Mouse (Mus musculus) limb, embryonic 14.5 days (tissue): ENCODE results near the gene Sh3d19. TPM values are rescaled to one million over a fixed set of nuclear protein-coding genes. Genes with fewer than 3 reads are reported as not detected.

Experiments used
- ATAC-seq: fragments of 200-750 bp; cut with Nextera tagmentation; 2 replicates; pipeline ENCODE4 v1.8.0; 2017; ENCODE audit warnings: low read depth, moderate number of reproducible peaks, moderate TSS enrichment; ENCODE audit not compliant: low FRiP score
- DNase-seq: peaks from one replicate; pipeline ENCODE4 v3.0.0-alpha.2; 2015; ENCODE audit warnings: low spot score
- H3K27ac ChIP-seq: fragments of 300-500 bp; sonication (generic); replicated peaks from 2 replicates; pipeline ENCODE4 v1.5.1; 2014; ENCODE audit warnings: low read depth, mild to moderate bottlenecking, low read length, moderate library complexity, mixed read lengths
- H3K27me3 ChIP-seq: fragments of 300-500 bp; sonication (generic); 2 replicates; pipeline ENCODE4 v1.6.1; 2014; ENCODE audit warnings: low read length, mixed read lengths; ENCODE audit not compliant: control insufficient read depth, insufficient read depth
- H3K36me3 ChIP-seq: fragments of 300-500 bp; sonication (generic); 2 replicates; pipeline ENCODE4 v1.6.1; 2014; ENCODE audit warnings: mild to moderate bottlenecking, low read length, moderate library complexity, mixed read lengths; ENCODE audit not compliant: control insufficient read depth, insufficient read depth
- H3K4me1 ChIP-seq: fragments of 300-500 bp; sonication (generic); 2 replicates; pipeline ENCODE4 v1.6.1; 2014; ENCODE audit warnings: antibody characterized with exemption, low read length, mixed read lengths; ENCODE audit not compliant: control insufficient read depth, insufficient read depth
- H3K4me2 ChIP-seq: fragments of 300-500 bp; sonication (generic); replicated peaks from 2 replicates; pipeline ENCODE4 v1.6.1; 2014; ENCODE audit warnings: low read depth, mild to moderate bottlenecking, low read length, moderate library complexity; ENCODE audit not compliant: severe bottlenecking
- H3K4me3 ChIP-seq: fragments of 300-500 bp; sonication (generic); replicated peaks from 2 replicates; pipeline ENCODE4 v1.5.1; 2014; ENCODE audit warnings: low read length
- H3K9ac ChIP-seq: fragments of 300-500 bp; sonication (generic); 2 replicates; pipeline ENCODE4 v1.6.1; 2014; ENCODE audit warnings: mild to moderate bottlenecking, low read depth, low read length, moderate library complexity; ENCODE audit not compliant: severe bottlenecking
- H3K9me3 ChIP-seq: fragments of 300-500 bp; sonication (generic); 2 replicates; pipeline ENCODE4 v1.6.1; 2016; ENCODE audit warnings: low read length; ENCODE audit not compliant: control insufficient read depth
- POLR2A ChIP-seq: fragments of 200-500 bp; IDR thresholded peaks from 2 replicates; pipeline ENCODE4 v1.8.0; 2012; ENCODE audit warnings: inconsistent platforms, mild to moderate bottlenecking, moderate library complexity, borderline replicate concordance; ENCODE audit not compliant: insufficient read depth, insufficient read length; ENCODE audit errors: extremely low read depth
- WGBS: fragments of 180-500 bp; shearing (Covaris S2); extraction: QIAGEN DNeasy Blood & Tissue Kit; methylation state at CpG from one replicate; pipeline ENCODE4 v1.1.7; 2014; 5-methylcytosine and 5-hydroxymethylcytosine counted together
- polyA plus RNA-seq, 2 experiments: library from polyadenylated mRNA; depleted of rRNA in 1 of 2; stranded (reverse) in 1 of 2; unstranded in 1 of 2; fragments of >200 nt; fragmentation: Nextera tagmentation in 1 of 2; extraction: Ambion mirVana in 1 of 2; gene quantifications; 2 replicates each; pipeline versions ENCODE4 v1.2.1 to v1.2.3; 2012 to 2014

The Sh3d19 gene
- polyA plus RNA-seq, 2 experiments = 29.2 to 33.8 TPM

DNA sequence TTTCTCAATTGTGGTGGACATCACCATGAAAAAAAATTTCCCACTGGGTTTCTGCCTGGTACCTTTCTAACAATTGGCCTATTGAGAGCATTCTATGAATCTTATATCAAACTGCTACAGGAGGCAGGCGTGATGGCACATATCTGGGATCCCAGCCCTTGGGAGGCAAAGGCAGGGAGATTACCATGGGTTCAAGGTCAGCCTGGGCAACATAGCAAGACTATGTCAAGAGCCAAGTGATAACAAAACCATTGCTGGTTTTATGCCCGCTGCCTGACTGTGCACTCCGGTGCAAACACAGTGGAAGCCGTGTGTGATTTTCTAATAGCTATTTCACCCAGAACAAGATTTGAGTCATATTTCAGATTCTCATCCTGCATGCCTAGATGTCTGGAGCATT is 20.0 kb upstream of the Sh3d19 start:
- whole genome bisulfite sequencing = 87% methylated on average over 4 of the region's 4 CpGs

DNA sequence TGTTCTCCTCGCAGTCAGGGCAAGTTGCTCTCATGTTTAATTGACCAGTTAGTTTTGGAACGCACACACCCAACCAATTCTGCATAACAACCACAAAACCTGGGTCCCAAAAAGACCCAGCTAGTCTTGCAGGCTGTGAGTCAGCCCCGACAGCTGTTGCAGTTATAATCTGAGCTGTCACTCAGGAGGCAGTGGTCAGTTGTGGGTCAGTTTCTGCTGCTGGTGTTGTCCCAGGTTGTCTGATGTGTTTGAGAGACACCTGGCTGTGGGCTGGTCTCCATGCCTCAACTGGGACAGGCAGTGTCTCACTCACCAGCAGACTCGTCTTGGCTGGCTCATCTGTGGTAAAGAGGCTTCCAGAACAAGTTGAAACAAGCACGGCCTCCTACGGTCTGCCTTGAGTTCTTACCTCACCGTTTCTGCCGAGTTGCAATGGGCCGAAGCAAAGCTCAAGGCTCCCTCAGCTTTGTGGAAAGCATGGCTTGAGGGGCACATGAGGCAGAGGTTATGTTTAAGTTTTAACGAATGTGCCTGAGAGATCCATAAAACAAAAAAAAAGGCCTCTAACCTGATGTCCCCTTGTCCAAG is 18.1 kb upstream of the Sh3d19 start:
- H3K9me3 ChIP-seq = 0 out of 2 replicates have a peak, but pooled peaks cover 3% of the 10 kb centered on the region
- no peaks in the 10 kb centered on the region for H3K36me3 ChIP-seq
- no peak overlapping the region for H3K9ac ChIP-seq
- no peak for TF ChIP-seq POLR2A
- ATAC-seq (no peak), DNase-seq (no peak)
- no peak overlapping the region for H3K4me2 ChIP-seq
- no peaks in the 10 kb centered on the region for H3K4me1 ChIP-seq
- H3K4me3 ChIP-seq = no peak overlapping the region
- no peak overlapping the region for H3K27ac ChIP-seq
- no peaks in the 10 kb centered on the region for H3K27me3 ChIP-seq
- WGBS = 65% methylated on average over 10 of the region's 10 CpGs

More for the DNA sequence above, 20.0 kb upstream of the Sh3d19 start:
- Histone ChIP-seq H3K27ac (no peak overlapping the region), H3K4me1 (no peaks in the 10 kb centered on the region), H3K9ac (no peak overlapping the region), H3K4me2 (no peak overlapping the region), H3K27me3 (no peaks in the 10 kb centered on the region), H3K9me3 (0 out of 2 replicates have a peak, but pooled peaks cover 3% of the 10 kb centered on the region), H3K36me3 (no peaks in the 10 kb centered on the region), H3K4me3 (no peak overlapping the region)
- DNase-seq (no peak), ATAC-seq (no peak)
- TF ChIP-seq POLR2A = no peak

DNA sequence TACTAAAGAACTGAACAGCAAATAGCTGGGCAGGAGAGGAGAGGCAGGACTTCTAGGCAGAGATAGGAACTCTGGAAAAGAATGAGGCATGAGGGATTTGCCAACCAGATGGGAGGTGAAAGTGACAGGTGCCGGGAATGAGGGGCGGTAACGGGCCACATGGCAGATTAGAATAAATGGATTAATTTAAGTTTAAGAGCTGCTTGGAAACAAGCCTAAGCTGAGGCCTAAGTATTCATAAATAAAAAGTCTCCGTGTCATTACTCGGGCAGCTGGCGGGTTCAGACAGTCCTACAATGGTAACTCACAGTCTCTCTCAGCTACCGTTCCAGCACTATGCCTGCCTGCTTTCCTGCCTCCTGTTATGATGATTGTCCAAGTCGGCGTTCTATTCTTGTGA is 15.6 kb upstream of the Sh3d19 start:
- no peaks in the 10 kb centered on the region for H3K4me1 ChIP-seq
- no peaks in the 10 kb centered on the region for H3K27me3 ChIP-seq
- no peak overlapping the region for H3K4me2 ChIP-seq
- no peak for DNase-seq
- no peaks in the 10 kb centered on the region for H3K36me3 ChIP-seq
- 84% methylated on average over 9 of the region's 9 CpGs for WGBS
- no peak for TF ChIP-seq POLR2A
- no peak overlapping the region for H3K9ac ChIP-seq
- no peak overlapping the region for H3K4me3 ChIP-seq
- no peak overlapping the region for H3K27ac ChIP-seq
- H3K9me3 ChIP-seq = no peaks in the 10 kb centered on the region
- no peak for ATAC-seq

DNA sequence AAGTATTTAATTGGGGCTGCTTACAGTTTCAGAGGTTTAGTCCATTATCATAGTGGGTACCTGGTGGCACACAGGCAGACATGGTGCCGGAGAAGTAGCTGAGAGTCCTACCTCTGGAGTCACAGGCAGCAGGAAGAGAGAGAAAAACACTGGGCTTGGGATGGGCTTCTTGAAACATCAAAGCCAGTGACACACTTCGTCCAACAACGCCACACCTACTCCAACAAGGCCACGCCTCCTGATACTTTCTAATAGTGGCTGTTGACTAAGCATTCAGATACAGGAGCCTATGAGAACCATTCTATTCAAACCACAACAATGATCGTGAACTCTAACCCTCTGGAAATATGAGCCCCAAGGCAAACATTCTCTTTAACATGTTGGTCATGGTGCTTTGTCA is 15.2 kb upstream of the Sh3d19 start:
- Histone ChIP-seq H3K4me2 (no peak overlapping the region), H3K4me3 (no peak overlapping the region), H3K9me3 (no peaks in the 10 kb centered on the region), H3K27ac (no peak overlapping the region), H3K4me1 (no peaks in the 10 kb centered on the region), H3K9ac (no peak overlapping the region), H3K36me3 (no peaks in the 10 kb centered on the region), H3K27me3 (no peaks in the 10 kb centered on the region)
- no peak for TF ChIP-seq POLR2A
- DNase-seq (no peak), ATAC-seq (no peak)
- 85% methylated on average over 5 of the region's 5 CpGs for WGBS

DNA sequence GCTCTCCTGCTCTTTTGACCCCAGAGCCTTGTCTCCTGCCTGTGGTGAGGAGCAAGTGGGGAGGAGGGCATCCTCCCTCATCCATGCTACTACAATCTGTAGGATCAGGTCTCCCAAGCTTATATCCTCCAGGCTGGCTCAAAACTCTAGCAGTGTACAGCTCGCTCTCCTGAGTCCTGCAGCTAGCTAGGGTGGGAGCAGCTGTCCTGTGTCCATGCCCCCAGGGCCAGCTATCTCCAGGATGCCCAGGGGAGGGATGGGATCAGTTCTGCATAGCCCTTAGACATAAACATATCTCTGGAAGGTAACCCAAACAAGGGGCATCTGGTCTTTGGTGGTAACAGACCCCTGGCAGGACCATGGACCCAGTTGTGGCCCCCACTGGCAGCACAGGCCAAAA is 11.2 kb upstream of the Sh3d19 start:
- WGBS = 88% methylated on average over 1 of the region's 1 CpGs
- H3K27ac ChIP-seq = no peak overlapping the region
- no peak overlapping the region for H3K4me3 ChIP-seq
- no peak overlapping the region for H3K9ac ChIP-seq
- ATAC-seq (no peak), DNase-seq (no peak)
- no peaks in the 10 kb centered on the region for H3K27me3 ChIP-seq
- H3K4me1 ChIP-seq = no peaks in the 10 kb centered on the region
- H3K36me3 ChIP-seq = no peaks in the 10 kb centered on the region
- H3K4me2 ChIP-seq = no peak overlapping the region
- no peak for TF ChIP-seq POLR2A
- 0 out of 2 replicates have a peak, but pooled peaks cover 3% of the 10 kb centered on the region for H3K9me3 ChIP-seq

DNA sequence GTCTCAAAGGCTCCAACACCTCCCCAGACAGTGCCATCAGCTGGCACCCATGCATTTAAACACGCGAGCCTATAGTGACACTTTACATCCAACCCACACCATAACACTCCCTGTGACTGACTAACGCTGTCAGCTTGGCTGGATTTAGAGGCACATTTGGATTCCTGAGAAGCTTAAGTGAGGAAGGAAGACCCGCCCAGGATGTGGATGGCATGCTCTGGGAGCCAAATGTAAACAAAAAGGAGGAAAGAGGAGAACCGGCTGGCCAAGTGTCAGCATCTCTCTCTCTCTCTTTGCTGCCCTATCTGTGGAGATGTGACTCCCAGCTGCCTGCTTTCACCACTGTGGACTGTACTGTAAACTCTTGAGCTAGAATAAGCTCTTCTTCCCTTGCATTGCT is 9.8 kb upstream of the Sh3d19 start:
- 17% methylated on average over 5 of the region's 5 CpGs for WGBS

More for the DNA sequence above, 9.8 kb upstream of the Sh3d19 start:
- DNase-seq (no peak), ATAC-seq (no peak)
- no peak for TF ChIP-seq POLR2A
- H3K27ac ChIP-seq = no peak overlapping the region
- no peaks in the 10 kb centered on the region for H3K27me3 ChIP-seq
- no peaks in the 10 kb centered on the region for H3K36me3 ChIP-seq
- H3K9me3 ChIP-seq = 0 out of 2 replicates have a peak, but pooled peaks cover 3% of the 10 kb centered on the region
- H3K9ac ChIP-seq = no peak overlapping the region
- H3K4me2 ChIP-seq = no peak overlapping the region
- H3K4me1 ChIP-seq = no peaks in the 10 kb centered on the region
- H3K4me3 ChIP-seq = no peak overlapping the region
